Mouse (Mus musculus): ENCODE measurements around the gene Scgb2a2. TPM values are rescaled to one million over a fixed set of nuclear protein-coding genes. Genes with fewer than 3 reads are reported as not detected.
"Not testable (repeated sequence)": the region's sequence is repeated elsewhere in the genome, so short reads cannot be mapped to it uniquely, and the experiment has no call there.

Gene Scgb2a2
- polyA plus RNA-seq, 1 experiment from 2014 or later, result not detected

GRCm38 (mm10) chr19:9898339-9899066, 51.1 kb downstream of the Scgb2a2 start:
- H3K9me3 ChIP-seq, result no peaks in the 10 kb centered on the region
- H3K36me3 ChIP-seq, result peaks cover 23% of the 10 kb centered on the region
- 8% methylated on average over 17 of the region's 17 CpGs for WGBS
- peak overlapping the region; percentile 85 for H3K4me2 ChIP-seq
- H3K27ac ChIP-seq (replicated peaks), result peak overlapping the region; percentile 82
- ATAC-seq (ENCODE audit: extremely low read depth, insufficient number of reproducible peaks, low FRiP score, low TSS enrichment), result no peak
- H3K4me1 ChIP-seq, result peaks cover 33% of the 10 kb centered on the region
- H3K9ac ChIP-seq, result peak overlapping the region; percentile 94
- no peaks in the 10 kb centered on the region for H3K27me3 ChIP-seq (replicated peaks)
- peak overlapping the region; percentile 85 for H3K4me3 ChIP-seq

GRCm38 (mm10) chr19:9899072-9899779, 51.9 kb downstream of the Scgb2a2 start, which contains the start of gene Incenp:
Gene Incenp, minus strand, starts transcription at chr19:9899551.
- Histone ChIP-seq H3K4me1 (peaks cover 33% of the 10 kb centered on the region), H3K9ac (peak within 1 kb of the TSS; percentile 94), H3K4me3 (peak within 1 kb of the TSS; percentile 85), H3K36me3 (peaks cover 16% of the 10 kb centered on the region), H3K27me3 (replicated peaks) (no peaks in the 10 kb centered on the region), H3K27ac (replicated peaks) (peak within 1 kb of the TSS; percentile 89), H3K9me3 (no peaks in the 10 kb centered on the region), H3K4me2 (peak within 1 kb of the TSS; percentile 85)
- ATAC-seq (ENCODE audit: extremely low read depth, insufficient number of reproducible peaks, low FRiP score, low TSS enrichment), result peak; percentile 90
- under 1% methylated on average over 58 of the region's 58 CpGs for WGBS

DNA sequence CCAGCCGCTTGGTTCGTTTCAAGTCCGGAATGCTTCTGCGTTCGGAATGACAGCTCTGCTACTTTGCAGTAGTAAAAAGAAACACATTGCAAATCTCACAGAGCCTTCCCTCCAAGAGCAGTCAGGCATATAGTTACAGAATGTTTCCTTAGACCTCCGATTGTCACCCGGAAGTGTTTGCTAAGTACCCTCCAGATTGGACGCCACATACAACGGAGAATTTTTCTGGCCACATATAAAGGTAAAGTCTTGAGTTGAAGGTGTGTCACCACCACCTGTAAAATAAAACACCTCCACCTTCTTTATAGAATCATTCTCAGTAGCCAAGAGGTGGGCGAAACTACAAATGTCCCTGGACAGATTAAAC, 52.4 kb downstream of the Scgb2a2 start:
- no peak for ATAC-seq (ENCODE audit: extremely low read depth, insufficient number of reproducible peaks, low FRiP score, low TSS enrichment)
- H3K9me3 ChIP-seq, result no peaks in the 10 kb centered on the region
- H3K4me2 ChIP-seq, result peak overlapping the region; percentile 85
- peaks cover 11% of the 10 kb centered on the region for H3K36me3 ChIP-seq
- H3K9ac ChIP-seq, result peak overlapping the region; percentile 68
- H3K27me3 ChIP-seq (replicated peaks), result no peaks in the 10 kb centered on the region
- H3K27ac ChIP-seq (replicated peaks), result peak overlapping the region; percentile 89
- H3K4me1 ChIP-seq, result peaks cover 33% of the 10 kb centered on the region
- WGBS, result 8% methylated on average over 10 of the region's 10 CpGs
- peak overlapping the region; percentile 85 for H3K4me3 ChIP-seq

DNA sequence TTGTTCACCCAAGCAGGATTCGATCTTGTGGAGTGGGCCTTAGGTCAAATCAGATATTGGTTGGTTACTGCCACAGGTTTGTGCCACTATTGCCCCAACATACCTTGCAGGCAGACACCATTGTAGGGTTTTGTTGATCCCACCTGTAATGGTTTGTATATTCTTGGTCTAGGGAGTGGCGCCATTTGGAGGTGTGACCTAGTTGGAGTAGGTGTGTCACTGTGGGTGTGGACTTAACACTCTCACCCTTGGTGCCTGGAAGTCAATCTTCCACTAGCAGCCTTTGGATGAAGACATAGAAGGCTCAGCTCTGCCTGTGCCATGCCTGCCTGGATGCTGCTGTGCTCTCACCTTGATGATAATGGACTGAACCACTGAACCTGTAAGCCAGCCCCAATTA, 53.3 kb downstream of the Scgb2a2 start:
- H3K4me1 ChIP-seq, result peaks cover 33% of the 10 kb centered on the region
- not testable (repeated sequence) for H3K9ac ChIP-seq; H3K27me3 ChIP-seq (replicated peaks); H3K36me3 ChIP-seq; H3K27ac ChIP-seq (replicated peaks); ATAC-seq (ENCODE audit: extremely low read depth, insufficient number of reproducible peaks, low FRiP score, low TSS enrichment); H3K9me3 ChIP-seq
- H3K4me3 ChIP-seq, result 0 out of 2 replicates have a peak overlapping the region, but pooled peaks have one; percentile 85
- H3K4me2 ChIP-seq, result peak overlapping the region; percentile 85
- 79% methylated on average over 2 of the region's 2 CpGs for WGBS

Small RNA genes within 50 kb of the gene (microRNA-seq; reads per million reads assigned to microRNA genes)
- not detected for gene Gm22369

Other genes starting within 250 kb of the Scgb2a2 start
- gene Incenp, start 52.0 kb downstream of the Scgb2a2 start, polyA plus RNA-seq (2015; fragmentation: Nextera tagmentation; extraction: Ambion mirVana), result 68.6 and 69.4 TPM in 2 replicates
- gene Fth1, start 133.0 kb downstream of the Scgb2a2 start, polyA plus RNA-seq (2015; fragmentation: Nextera tagmentation; extraction: Ambion mirVana), result 2,189 and 2,554 TPM in 2 replicates
- gene Best1, start 154.1 kb downstream of the Scgb2a2 start, polyA plus RNA-seq (2015; fragmentation: Nextera tagmentation; extraction: Ambion mirVana), result 0.23 and 0.27 TPM in 2 replicates
- gene Rab3il1, start 154.1 kb downstream of the Scgb2a2 start, polyA plus RNA-seq (2015; fragmentation: Nextera tagmentation; extraction: Ambion mirVana), result 32.5 and 36.7 TPM in 2 replicates
- 39.4 and 41.9 TPM in 2 replicates for gene Fads3, start 194.0 kb downstream of the Scgb2a2 start, polyA plus RNA-seq (2015; fragmentation: Nextera tagmentation; extraction: Ambion mirVana)